16 mouse cellular contexts compared by ENCODE assay signal in genomic region chr6:29195146-29195545, GRCm38 (mm10). TPM values are rescaled to one million over a fixed set of nuclear protein-coding genes. Genes with fewer than 3 reads are reported as not detected.
DNase-seq lines count a peak whose midpoint lies in the region; ATAC-seq and TF ChIP-seq lines count a peak whose summit lies in the region.
"Had no signal": no experiment of that assay in that cellular context is flagged by ENCODE, and none has a peak within 500 bp of the region (broad histone marks: within the 10 kb centered on the region; RNA-seq: fewer than 3 reads in every experiment).

No protein-coding gene starts in this region.

- H3K36me3 ChIP-seq in heart, embryonic 10.5 days = no peaks in the 10 kb centered on the region
- no peaks in the 10 kb centered on the region for H3K36me3 ChIP-seq in liver, postnatal 0 days (replicated peaks; ENCODE audit: insufficient read depth, low read length)
- no peaks in the 10 kb centered on the region for H3K36me3 ChIP-seq in stomach, postnatal 0 days (ENCODE audit: control insufficient read depth, insufficient read depth, low read length)
- H3K36me3 ChIP-seq: forebrain, embryonic 12.5 days; hindbrain, embryonic 15.5 days; limb, embryonic 12.5 days; midbrain, embryonic 15.5 days; stomach, embryonic 15.5 days had no signal

- TF ChIP-seq EP300 in liver, postnatal 0 days (IDR thresholded peaks at IDR 0.05; ENCODE audit: low read depth) = no peak
- TF ChIP-seq EP300 in stomach, postnatal 0 days (optimal IDR thresholded peaks at IDR 0.05) = no peak

- H3K4me2 ChIP-seq in liver, postnatal 0 days (ENCODE audit: low read depth, low read length) = no peak overlapping the region
- H3K4me2 ChIP-seq in stomach, postnatal 0 days (replicated peaks; ENCODE audit: low read depth) = no peak overlapping the region
- H3K4me2 ChIP-seq: forebrain, embryonic 12.5 days; hindbrain, embryonic 15.5 days; limb, embryonic 12.5 days; midbrain, embryonic 15.5 days; stomach, embryonic 15.5 days had no signal

- no peak overlapping the region for H3K9ac ChIP-seq in liver, postnatal 0 days (replicated peaks)
- no peak overlapping the region for H3K9ac ChIP-seq in stomach, postnatal 0 days (ENCODE audit: low read length)
- H3K9ac ChIP-seq: forebrain, embryonic 12.5 days; hindbrain, embryonic 15.5 days; limb, embryonic 12.5 days; midbrain, embryonic 15.5 days; stomach, embryonic 15.5 days had no signal

- H3K27me3 ChIP-seq in heart, embryonic 10.5 days (ENCODE audit: insufficient read depth, poor library complexity, severe bottlenecking) = peaks cover 29% of the 10 kb centered on the region
- no peaks in the 10 kb centered on the region; the same call in 1 of the 2 replicates for H3K27me3 ChIP-seq in liver, postnatal 0 days (ENCODE audit: insufficient read depth, low read length)
- no peaks in the 10 kb centered on the region for H3K27me3 ChIP-seq in stomach, postnatal 0 days (ENCODE audit: control insufficient read depth, insufficient read depth, low read length)
- H3K27me3 ChIP-seq: hindbrain, embryonic 15.5 days had no signal

- intact Hi-C loops in heart, postnatal 14 days (cut with DNase I) = no loop called here

- H3K9me3 ChIP-seq in heart, embryonic 10.5 days = no peaks in the 10 kb centered on the region
- no peaks in the 10 kb centered on the region for H3K9me3 ChIP-seq in liver, postnatal 0 days (ENCODE audit: low read length)
- no peaks in the 10 kb centered on the region for H3K9me3 ChIP-seq in stomach, postnatal 0 days (ENCODE audit: control insufficient read depth, low read length)
- H3K9me3 ChIP-seq: forebrain, embryonic 12.5 days; hindbrain, embryonic 15.5 days; limb, embryonic 12.5 days; midbrain, embryonic 15.5 days; stomach, embryonic 15.5 days had no signal

- DNase-seq in heart, embryonic 10.5 days (ENCODE audit: low spot score) = peak; percentile 61
- DNase-seq in heart, postnatal 14 days = no peak
- DNase-seq in liver, postnatal 0 days = peak; percentile 3
- DNase-seq in liver = no peak
- DNase-seq in right cerebral cortex, postnatal 4 days = peak; percentile 0
- DNase-seq in right cerebral cortex, postnatal 36 days (ENCODE audit: low spot score in 2 of 2) = no peak
- DNase-seq in stomach, postnatal 0 days (ENCODE audit: low spot score) = peak; percentile 2
- DNase-seq: embryo, embryonic 11 days; layer of hippocampus, adult 9-11 months; thymus, postnatal 14 days had no signal

- ATAC-seq in liver, postnatal 0 days = no peak
- ATAC-seq in stomach, postnatal 0 days (ENCODE audit: low FRiP score, low TSS enrichment) = no peak
- ATAC-seq: midbrain, embryonic 15.5 days had no signal

- H3K4me1 ChIP-seq in heart, embryonic 10.5 days = peaks cover 34% of the 10 kb centered on the region
- peaks cover 4% of the 10 kb centered on the region; the same call in 1 of the 2 replicates for H3K4me1 ChIP-seq in liver, postnatal 0 days (ENCODE audit: insufficient read depth)
- no peaks in the 10 kb centered on the region for H3K4me1 ChIP-seq in stomach, postnatal 0 days (replicated peaks; ENCODE audit: control insufficient read depth, insufficient read depth)
- H3K4me1 ChIP-seq: stomach, embryonic 15.5 days had no signal

- no peak overlapping the region for H3K4me3 ChIP-seq in heart, embryonic 10.5 days
- H3K4me3 ChIP-seq in liver, postnatal 0 days (ENCODE audit: low read depth, low read length) = no peak overlapping the region
- no peak overlapping the region for H3K4me3 ChIP-seq in stomach, postnatal 0 days (ENCODE audit: low read depth, low read length)
- H3K4me3 ChIP-seq: forebrain, embryonic 12.5 days; hindbrain, embryonic 15.5 days; limb, embryonic 12.5 days; midbrain, embryonic 15.5 days; stomach, embryonic 15.5 days had no signal

- TF ChIP-seq CTCF in liver, postnatal 0 days (IDR thresholded peaks at IDR 0.05; ENCODE audit: low read depth) = no peak
- TF ChIP-seq CTCF in stomach, postnatal 0 days (IDR thresholded peaks at IDR 0.05; ENCODE audit: low read depth) = no peak

- 74% methylated on average over 5 of the region's 5 CpGs for WGBS in heart, embryonic 10.5 days
- WGBS in liver, postnatal 0 days (ENCODE audit: insufficient replicate concordance) = 73% methylated on average over 5 of the region's 5 CpGs
- WGBS in stomach, postnatal 0 days = 76% methylated on average over 5 of the region's 5 CpGs

- no peak overlapping the region for H3K27ac ChIP-seq in heart, embryonic 10.5 days
- no peak overlapping the region for H3K27ac ChIP-seq in liver, postnatal 0 days (ENCODE audit: low read depth)
- H3K27ac ChIP-seq in stomach, postnatal 0 days (replicated peaks) = no peak overlapping the region
- H3K27ac ChIP-seq: forebrain, embryonic 12.5 days; hindbrain, embryonic 15.5 days; limb, embryonic 12.5 days; macrophage; midbrain, embryonic 15.5 days; stomach, embryonic 15.5 days had no signal

RNA-seq across cellular contexts. Expression of gene Prrt4, which starts 15.8 kb away (rescaled TPM):
- 3.2 and 4.3 TPM in 2 replicates for polyA plus RNA-seq in heart, embryonic 10.5 days (2016; fragmentation: Nextera tagmentation; extraction: Ambion mirVana)
- 1 to 10 TPM; 4.2 to 4.7 TPM for total RNA-seq in heart, postnatal 14 days (2021)
- not detected in 2 replicates for polyA plus RNA-seq in liver, postnatal 0 days (2015; fragmentation: Nextera tagmentation; extraction: Ambion mirVana)
- 0.30 and 0.33 TPM in 2 replicates for polyA plus RNA-seq in stomach, postnatal 0 days (2015; fragmentation: Nextera tagmentation; extraction: Ambion mirVana)
- polyA plus RNA-seq: macrophage had no signal

RNA-seq across cellular contexts. Expression of gene Impdh1, which starts 21.0 kb away (rescaled TPM):
- 50.7 and 54.0 TPM in 2 replicates for polyA plus RNA-seq in heart, embryonic 10.5 days (2016; fragmentation: Nextera tagmentation; extraction: Ambion mirVana)
- 10 to 100 TPM; 25.2 to 27.0 TPM for total RNA-seq in heart, postnatal 14 days (2021)
- 7.3 and 7.7 TPM in 2 replicates for polyA plus RNA-seq in liver, postnatal 0 days (2015; fragmentation: Nextera tagmentation; extraction: Ambion mirVana)
- 26.9 and 28.0 TPM in 2 replicates for polyA plus RNA-seq in stomach, postnatal 0 days (2015; fragmentation: Nextera tagmentation; extraction: Ambion mirVana)

RNA-seq across cellular contexts. Expression of gene Rbm28, which starts 30.3 kb away (rescaled TPM):
- polyA plus RNA-seq in heart, embryonic 10.5 days (2016; fragmentation: Nextera tagmentation; extraction: Ambion mirVana) = 30.0 and 44.4 TPM in 2 replicates
- 10 to 100 TPM; 19.5 to 21.0 TPM for total RNA-seq in heart, postnatal 14 days (2021)
- 6.6 and 8.2 TPM in 2 replicates for polyA plus RNA-seq in liver, postnatal 0 days (2015; fragmentation: Nextera tagmentation; extraction: Ambion mirVana)
- polyA plus RNA-seq in stomach, postnatal 0 days (2015; fragmentation: Nextera tagmentation; extraction: Ambion mirVana) = 10.8 and 11.8 TPM in 2 replicates

Comparison
In these comparisons a context has a peak if more than half of its experiments do, and no peak if none do; other contexts are left out.
1. DNase-seq: peak in heart, embryonic 10.5 days (single experiment), liver, postnatal 0 days (single experiment), right cerebral cortex, postnatal 4 days (single experiment) and stomach, postnatal 0 days (single experiment); none in heart, postnatal 14 days (0 of 2), liver (single experiment) and right cerebral cortex, postnatal 36 days (0 of 2).